Mouse (Mus musculus) CD4-positive naive resting alpha-beta T cell, adult 76 days (primary cell): ENCODE data around the gene Vmn1r66. TPM values are rescaled to one million over a fixed set of nuclear protein-coding genes. Genes with fewer than 3 reads are reported as not detected.

Source experiments
- total RNA-seq: library from RNA; stranded (reverse); gene quantifications from one replicate; pipeline ENCODE4 v1.2.4, GENCODE M21; 2023

Vmn1r66 gene
- not detected for total RNA-seq

GRCm38 (mm10) chr7:10277906-10278305 lies at the start of gene Vmn1r66:
Gene Vmn1r66 (minus strand): TSS chr7:10278006.

Other genes starting within 250 kb of the Vmn1r66 start
- not detected for gene Vmn2r50, start 224.7 kb downstream of the Vmn1r66 start, total RNA-seq
- not detected for gene Vmn2r51, start 172.3 kb downstream of the Vmn1r66 start, total RNA-seq
- not detected for gene Vmn2r52, start 101.4 kb downstream of the Vmn1r66 start, total RNA-seq
- gene Vmn1r67, start 165.3 kb upstream of the Vmn1r66 start, total RNA-seq, result not detected
- 0.64 TPM for gene Zik1, start 217.4 kb upstream of the Vmn1r66 start, total RNA-seq